Mouse (Mus musculus) embryonic facial prominence, embryonic 14.5 days (tissue): ENCODE data around the gene Filip1l. TPM values are rescaled to one million over a fixed set of nuclear protein-coding genes. Genes with fewer than 3 reads are reported as not detected.

Experiments used
- ATAC-seq: fragments of 200-750 bp; cut with Nextera tagmentation; 2 replicates; pipeline ENCODE4 v1.8.0; 2017; ENCODE audit warnings: low read depth, moderate number of reproducible peaks, moderate TSS enrichment
- DNase-seq: peaks from one replicate; pipeline ENCODE4 v3.0.0-alpha.2; 2015; ENCODE audit warnings: low spot score
- H3K27ac ChIP-seq: fragments of 300-500 bp; sonication (generic); replicated peaks from 2 replicates; pipeline ENCODE4 v1.5.1; 2014; ENCODE audit warnings: low read depth, mild to moderate bottlenecking, low read length, moderate library complexity
- H3K27me3 ChIP-seq: fragments of 300-500 bp; sonication (generic); replicated peaks from 2 replicates; pipeline ENCODE4 v1.6.1; 2014; ENCODE audit warnings: low read length; ENCODE audit not compliant: control insufficient read depth, insufficient read depth
- H3K36me3 ChIP-seq: fragments of 300-500 bp; sonication (generic); 2 replicates; pipeline ENCODE4 v1.6.1; 2014; ENCODE audit warnings: low read length, mixed read lengths; ENCODE audit not compliant: control insufficient read depth, insufficient read depth
- H3K4me1 ChIP-seq: fragments of 300-500 bp; sonication (generic); 2 replicates; pipeline ENCODE4 v1.6.1; 2014; ENCODE audit warnings: antibody characterized with exemption, low read length; ENCODE audit not compliant: control insufficient read depth, insufficient read depth
- H3K4me2 ChIP-seq: fragments of 300-500 bp; sonication (generic); 2 replicates; pipeline ENCODE4 v1.6.1; 2014; ENCODE audit warnings: low read depth, mild to moderate bottlenecking, low read length, moderate library complexity, mixed read lengths
- H3K4me3 ChIP-seq: fragments of 300-500 bp; sonication (generic); 2 replicates; pipeline ENCODE4 v1.5.1; 2014; ENCODE audit warnings: low read depth, mild to moderate bottlenecking, low read length
- H3K9ac ChIP-seq: fragments of 300-500 bp; sonication (generic); 2 replicates; pipeline ENCODE4 v1.6.1; 2014; ENCODE audit warnings: low read depth, mild to moderate bottlenecking, low read length, moderate library complexity, mixed read lengths
- H3K9me3 ChIP-seq: fragments of 300-500 bp; sonication (generic); 2 replicates; pipeline ENCODE4 v1.6.1; 2016; ENCODE audit warnings: low read length; ENCODE audit not compliant: control insufficient read depth
- WGBS: fragments of 180-500 bp; shearing (Covaris S2); extraction: QIAGEN DNeasy Blood & Tissue Kit; methylation state at CpG from one replicate; pipeline ENCODE4 v1.1.7; 2014; 5-methylcytosine and 5-hydroxymethylcytosine counted together
- polyA plus RNA-seq: library from polyadenylated mRNA; unstranded; fragments of >200 nt; fragmentation: Nextera tagmentation; extraction: Ambion mirVana; gene quantifications from 2 replicates; pipeline ENCODE4 v1.2.1, GENCODE M21; 2014

Gene Filip1l
- polyA plus RNA-seq, 1 experiment from 2014 or later: 30.2 TPM

DNA sequence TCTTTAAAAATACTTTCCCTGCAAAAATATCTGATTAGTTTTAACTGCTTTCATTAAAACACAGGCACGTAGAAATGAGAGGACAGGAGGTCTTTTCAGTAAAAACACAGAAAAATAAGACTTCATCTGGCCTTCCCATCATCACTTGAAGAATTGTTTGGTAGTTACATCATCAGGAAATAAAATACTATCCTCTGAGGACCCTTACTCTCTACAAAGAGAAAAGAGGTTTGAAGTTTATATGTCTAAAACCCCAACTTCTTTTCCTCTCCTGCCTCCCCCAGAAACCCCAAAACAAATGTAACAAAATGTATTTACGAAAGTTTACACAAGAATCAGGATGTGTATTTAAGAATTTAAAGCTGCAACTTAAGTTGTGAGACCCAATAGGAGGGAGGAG is 195.7 kb downstream of the Filip1l start:
- Histone ChIP-seq H3K4me2 (peak overlapping the region; percentile 77), H3K4me1 (peaks cover 5% of the 10 kb centered on the region), H3K36me3 (no peaks in the 10 kb centered on the region), H3K27me3 (no peaks in the 10 kb centered on the region), H3K27ac (peak overlapping the region; percentile 81; the same call in 1 of the 2 replicates), H3K9ac (peak overlapping the region; percentile 94), H3K9me3 (no peaks in the 10 kb centered on the region), H3K4me3 (peak overlapping the region; percentile 76)
- ATAC-seq (no peak; the same call in 1 of the 2 replicates), DNase-seq (no peak)
- 39% methylated on average over 2 of the region's 2 CpGs for WGBS

GRCm38 (mm10) chr16:57549061-57550037 is 196.5 kb downstream of the Filip1l start:
- no peaks in the 10 kb centered on the region for H3K36me3 ChIP-seq
- peak overlapping the region; percentile 81 for H3K27ac ChIP-seq
- peaks cover 5% of the 10 kb centered on the region for H3K4me1 ChIP-seq
- peak; percentile 96 for ATAC-seq
- peak overlapping the region; percentile 77 for H3K4me2 ChIP-seq
- H3K9me3 ChIP-seq: no peaks in the 10 kb centered on the region
- H3K9ac ChIP-seq: peak overlapping the region; percentile 94
- WGBS: 1% methylated on average over 43 of the region's 64 CpGs
- DNase-seq: peak; percentile 92
- H3K4me3 ChIP-seq: peak overlapping the region; percentile 76
- H3K27me3 ChIP-seq: no peaks in the 10 kb centered on the region

- Histone ChIP-seq H3K9me3 (no peaks in the 10 kb centered on the region), H3K27me3 (no peaks in the 10 kb centered on the region), H3K4me2 (peak overlapping the region; percentile 77), H3K27ac (peak overlapping the region; percentile 81; the same call in 1 of the 2 replicates), H3K9ac (peak overlapping the region; percentile 94), H3K4me3 (peak overlapping the region; percentile 76), H3K4me1 (peaks cover 5% of the 10 kb centered on the region), H3K36me3 (no peaks in the 10 kb centered on the region)
- 30% methylated on average over 3 of the region's 3 CpGs for WGBS
- DNase-seq: no peak
- no peak for ATAC-seq
These were observed 197.2 kb downstream of the Filip1l start for GRCm38 (mm10) chr16:57550088-57550487.

GRCm38 (mm10) chr16:57550817-57551216 is 197.9 kb downstream of the Filip1l start:
- WGBS: 14% methylated on average over 2 of the region's 2 CpGs
- peak overlapping the region; percentile 77 for H3K4me2 ChIP-seq
- no peaks in the 10 kb centered on the region for H3K36me3 ChIP-seq
- peak; percentile 53 for DNase-seq
- no peak for ATAC-seq
- H3K4me1 ChIP-seq: peaks cover 5% of the 10 kb centered on the region
- no peaks in the 10 kb centered on the region for H3K27me3 ChIP-seq
- no peaks in the 10 kb centered on the region for H3K9me3 ChIP-seq
- H3K4me3 ChIP-seq: peak overlapping the region; percentile 33
- H3K27ac ChIP-seq: no peak overlapping the region
- 0 out of 2 replicates have a peak overlapping the region, but pooled peaks have one; percentile 40 for H3K9ac ChIP-seq

GRCm38 (mm10) chr16:57551617-57552016 is 198.7 kb downstream of the Filip1l start:
- no peaks in the 10 kb centered on the region for H3K9me3 ChIP-seq
- 75% methylated on average over 2 of the region's 2 CpGs for WGBS
- peaks cover 5% of the 10 kb centered on the region for H3K4me1 ChIP-seq
- H3K9ac ChIP-seq: no peak overlapping the region
- DNase-seq (no peak), ATAC-seq (no peak)
- H3K4me3 ChIP-seq: peak overlapping the region; percentile 33; the same call in 1 of the 2 replicates
- no peak overlapping the region for H3K27ac ChIP-seq
- peak overlapping the region; percentile 77 for H3K4me2 ChIP-seq
- H3K27me3 ChIP-seq: no peaks in the 10 kb centered on the region
- no peaks in the 10 kb centered on the region for H3K36me3 ChIP-seq

DNA sequence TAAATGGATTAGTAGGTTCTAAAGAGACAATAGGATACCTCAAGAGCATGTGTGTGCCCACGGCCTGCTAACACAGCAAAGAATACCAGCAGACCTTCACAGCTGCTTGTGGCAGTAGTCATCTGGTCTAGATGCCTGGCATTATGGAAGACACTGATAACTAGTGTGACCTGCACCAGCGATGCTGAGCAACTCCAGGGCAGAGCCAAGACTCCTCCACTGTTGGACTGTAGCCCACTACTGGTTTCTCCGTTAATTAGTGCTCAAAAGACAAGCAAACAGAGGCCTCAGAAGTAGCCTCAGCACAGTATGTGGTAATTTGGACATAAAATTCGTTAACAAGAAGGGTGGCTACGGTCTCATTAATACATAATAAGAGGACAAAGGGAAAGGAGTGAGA is 199.8 kb downstream of the Filip1l start:
- Histone ChIP-seq H3K27me3 (no peaks in the 10 kb centered on the region), H3K4me2 (no peak overlapping the region), H3K9ac (no peak overlapping the region), H3K36me3 (no peaks in the 10 kb centered on the region), H3K4me1 (peaks cover 5% of the 10 kb centered on the region), H3K4me3 (no peak overlapping the region), H3K9me3 (no peaks in the 10 kb centered on the region), H3K27ac (no peak overlapping the region)
- 92% methylated on average over 5 of the region's 5 CpGs for WGBS
- DNase-seq (no peak), ATAC-seq (no peak)

- Histone ChIP-seq H3K27ac (no peak overlapping the region), H3K4me3 (no peak overlapping the region), H3K4me2 (no peak overlapping the region), H3K9me3 (no peaks in the 10 kb centered on the region), H3K36me3 (no peaks in the 10 kb centered on the region), H3K4me1 (peaks cover 5% of the 10 kb centered on the region), H3K27me3 (no peaks in the 10 kb centered on the region), H3K9ac (no peak overlapping the region)
- no peak for ATAC-seq
- DNase-seq: no peak
These were observed 200.3 kb downstream of the Filip1l start for GRCm38 (mm10) chr16:57553235-57553634.

GRCm38 (mm10) chr16:57554886-57555400 is 202.1 kb downstream of the Filip1l start:
- H3K4me2 ChIP-seq: no peak overlapping the region
- H3K9me3 ChIP-seq: no peaks in the 10 kb centered on the region
- H3K9ac ChIP-seq: no peak overlapping the region
- 75% methylated on average over 6 of the region's 6 CpGs for WGBS
- no peak overlapping the region for H3K4me3 ChIP-seq
- ATAC-seq: no peak
- DNase-seq: no peak
- no peaks in the 10 kb centered on the region for H3K27me3 ChIP-seq
- H3K27ac ChIP-seq: no peak overlapping the region
- H3K4me1 ChIP-seq: peaks cover 5% of the 10 kb centered on the region
- no peaks in the 10 kb centered on the region for H3K36me3 ChIP-seq
